Comparison of ENCODE assay signal across 1 mouse cellular context in the genomic region with DNA sequence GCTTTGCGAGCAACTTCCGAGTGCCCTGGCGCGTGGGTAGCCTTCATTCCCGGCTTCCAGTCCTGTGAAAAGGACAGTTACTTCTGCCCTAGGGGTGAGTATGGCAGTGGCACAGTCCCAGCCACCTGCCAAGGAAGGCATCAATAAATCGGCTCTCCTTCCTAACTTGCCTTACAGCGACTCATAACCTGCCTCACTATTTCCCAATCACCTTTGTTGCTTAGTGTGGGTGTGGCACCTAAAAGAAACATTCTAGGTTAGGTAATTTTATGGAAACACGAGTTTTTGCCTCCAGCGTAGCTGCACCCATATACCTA.
TF ChIP-seq lines count a peak whose summit lies in the region.

No protein-coding gene starts in this region.

TF ChIP-seq in myocyte, 11 proteins besides CTCF, POLR2A, EP300 and RAD21 (continued from another document):
- no peak for TF ChIP-seq CEBPB (IDR thresholded peaks at IDR 0.05; ENCODE audit: insufficient read depth, poor library complexity, severe bottlenecking)
- no peak for TF ChIP-seq E2F4 (IDR thresholded peaks at IDR 0.05; ENCODE audit: insufficient read depth)
- TF ChIP-seq REST (IDR thresholded peaks at IDR 0.05; ENCODE audit: insufficient read depth, insufficient read length), result no peak
- no peak for TF ChIP-seq USF1 (IDR thresholded peaks at IDR 0.05; ENCODE audit: low read depth)
- no peak for TF ChIP-seq MAX (IDR thresholded peaks at IDR 0.05; ENCODE audit: low read depth)
- TF ChIP-seq MYOG (IDR thresholded peaks at IDR 0.05; ENCODE audit: control insufficient read depth in 1 of 3, insufficient read depth in 1 of 3, insufficient read length in 2 of 3, low read depth in 2 of 3), result no peak
